Mouse (Mus musculus): ENCODE data around the gene Tmem239. TPM values are rescaled to one million over a fixed set of nuclear protein-coding genes. Genes with fewer than 3 reads are reported as not detected.
"Not testable (repeated sequence)": the region's sequence is repeated elsewhere in the genome, so short reads cannot be mapped to it uniquely, and the experiment has no call there.

Gene Tmem239
- not detected for total RNA-seq (2021)
- long read RNA-seq, experiment 1, result 0 reads
- long read RNA-seq, experiment 2, result 0 reads

GRCm38 (mm10) chr2:130406178-130406577 lies at the start of gene Tmem239:
Tmem239 (plus strand) TSS chr2:130406478.
- DNase-seq (ENCODE audit: low spot score in 2 of 2), result no peak
- Histone ChIP-seq H3K27ac (no peak within 1 kb of the TSS), H3K4me3 (no peak within 1 kb of the TSS)
- no peak for TF ChIP-seq CTCF (conservative IDR thresholded peaks at IDR 0.05)

GRCm38 (mm10) chr2:130357551-130357950 lies 48.7 kb upstream of the Tmem239 start:
- no peak for DNase-seq (ENCODE audit: low spot score in 2 of 2)
- TF ChIP-seq CTCF (conservative IDR thresholded peaks at IDR 0.05), result no peak
- Histone ChIP-seq H3K27ac (no peak overlapping the region), H3K4me3 (no peak overlapping the region)

GRCm38 (mm10) chr2:130358852-130359251 lies 47.4 kb upstream of the Tmem239 start:
- DNase-seq (ENCODE audit: low spot score in 2 of 2), result no peak
- no peak for TF ChIP-seq CTCF (conservative IDR thresholded peaks at IDR 0.05)
- H3K4me3 ChIP-seq, result no peak overlapping the region
- no peak overlapping the region for H3K27ac ChIP-seq

GRCm38 (mm10) chr2:130362511-130363026 lies 43.7 kb upstream of the Tmem239 start:
- peak; percentile 86 for TF ChIP-seq CTCF (conservative IDR thresholded peaks at IDR 0.05)

GRCm38 (mm10) chr2:130365211-130366094 lies 40.8 kb upstream of the Tmem239 start:
- DNase-seq (ENCODE audit: low spot score in 2 of 2), result no peak
- no peak overlapping the region for H3K27ac ChIP-seq
- no peak overlapping the region for H3K4me3 ChIP-seq
- no peak for TF ChIP-seq CTCF (conservative IDR thresholded peaks at IDR 0.05)

More at GRCm38 (mm10) chr2:130362511-130363026, 43.7 kb upstream of the Tmem239 start:
- Histone ChIP-seq H3K27ac (no peak overlapping the region), H3K4me3 (no peak overlapping the region)
- peak in 1 of 2 experiments; percentile 68 for DNase-seq (ENCODE audit: low spot score in 2 of 2)

GRCm38 (mm10) chr2:130367386-130367785 lies 38.9 kb upstream of the Tmem239 start:
- no peak overlapping the region for H3K27ac ChIP-seq
- DNase-seq (ENCODE audit: low spot score in 2 of 2), result no peak
- no peak for TF ChIP-seq CTCF (conservative IDR thresholded peaks at IDR 0.05)
- no peak overlapping the region for H3K4me3 ChIP-seq

GRCm38 (mm10) chr2:130373026-130373425 lies 33.3 kb upstream of the Tmem239 start:
- not testable (repeated sequence) for DNase-seq (ENCODE audit: low spot score in 2 of 2); H3K4me3 ChIP-seq; H3K27ac ChIP-seq

- no peak for TF ChIP-seq CTCF (conservative IDR thresholded peaks at IDR 0.05)
- no peak overlapping the region for H3K4me3 ChIP-seq
- H3K27ac ChIP-seq, result 0 out of 2 replicates have a peak overlapping the region, but pooled peaks have one; percentile 7
- DNase-seq (ENCODE audit: low spot score in 2 of 2), result no peak
Measured at GRCm38 (mm10) chr2:130374951-130375350, 31.3 kb upstream of the Tmem239 start.

- TF ChIP-seq CTCF (conservative IDR thresholded peaks at IDR 0.05), result no peak
- no peak overlapping the region for H3K4me3 ChIP-seq
- no peak overlapping the region for H3K27ac ChIP-seq
- no peak for DNase-seq (ENCODE audit: low spot score in 2 of 2)
Measured at GRCm38 (mm10) chr2:130383205-130383604, 23.1 kb upstream of the Tmem239 start.

GRCm38 (mm10) chr2:130383895-130384294 lies 22.4 kb upstream of the Tmem239 start:
- no peak for TF ChIP-seq CTCF (conservative IDR thresholded peaks at IDR 0.05)
- Histone ChIP-seq H3K27ac (no peak overlapping the region), H3K4me3 (no peak overlapping the region)
- no peak for DNase-seq (ENCODE audit: low spot score in 2 of 2)

- H3K27ac ChIP-seq, result no peak overlapping the region
- no peak for TF ChIP-seq CTCF (conservative IDR thresholded peaks at IDR 0.05)
Measured at GRCm38 (mm10) chr2:130386212-130386611, 20.1 kb upstream of the Tmem239 start.

GRCm38 (mm10) chr2:130388796-130389195 lies 17.5 kb upstream of the Tmem239 start:
- no peak for DNase-seq (ENCODE audit: low spot score in 2 of 2)
- Histone ChIP-seq H3K4me3 (no peak overlapping the region), H3K27ac (no peak overlapping the region)
- TF ChIP-seq CTCF (conservative IDR thresholded peaks at IDR 0.05), result peak; percentile 58

More at GRCm38 (mm10) chr2:130386212-130386611, 20.1 kb upstream of the Tmem239 start:
- H3K4me3 ChIP-seq, result no peak overlapping the region
- no peak for DNase-seq (ENCODE audit: low spot score in 2 of 2)

- Histone ChIP-seq H3K27ac (no peak overlapping the region), H3K4me3 (no peak overlapping the region)
Measured at GRCm38 (mm10) chr2:130390993-130391625, 15.2 kb upstream of the Tmem239 start.

More at GRCm38 (mm10) chr2:130390993-130391625, 15.2 kb upstream of the Tmem239 start:
- TF ChIP-seq CTCF (conservative IDR thresholded peaks at IDR 0.05), result no peak
- no peak for DNase-seq (ENCODE audit: low spot score in 2 of 2)
